Mouse (Mus musculus) telencephalon, adult 2 months (tissue): ENCODE measurements at regions not wholly inside any gene's neighbourhood (a gene's known extent, or its start where the extent isn't known, plus 50 kb on each side); places are given as distances from the start of the nearest gene placed in this dataset.

ENCODE experiments used
- DNase-seq: peaks from one replicate; pipeline ENCODE4 v3.0.0-alpha.2; 2011; ENCODE audit warnings: low read depth, low spot score

DNA sequence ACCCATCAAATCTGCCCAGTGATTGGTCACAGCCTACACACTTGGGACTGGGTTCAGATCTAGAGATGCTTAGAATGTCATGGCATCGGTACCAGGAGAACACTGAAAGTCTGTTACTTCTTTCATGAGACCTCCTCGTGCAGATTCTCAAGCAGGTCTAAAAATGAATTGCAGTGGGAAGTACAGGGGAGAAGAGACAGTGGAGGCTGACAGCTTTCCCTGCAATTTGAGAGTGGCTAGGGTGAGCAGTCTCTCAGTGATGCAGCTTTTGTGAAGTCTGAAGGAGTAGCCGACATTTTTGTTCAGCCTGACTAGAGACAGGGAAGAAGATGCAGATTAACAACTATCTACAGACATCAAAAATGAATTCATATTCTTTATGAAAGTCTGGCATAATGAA is 112.5 kb downstream of the Fam198b start:
- no peak for DNase-seq

DNA sequence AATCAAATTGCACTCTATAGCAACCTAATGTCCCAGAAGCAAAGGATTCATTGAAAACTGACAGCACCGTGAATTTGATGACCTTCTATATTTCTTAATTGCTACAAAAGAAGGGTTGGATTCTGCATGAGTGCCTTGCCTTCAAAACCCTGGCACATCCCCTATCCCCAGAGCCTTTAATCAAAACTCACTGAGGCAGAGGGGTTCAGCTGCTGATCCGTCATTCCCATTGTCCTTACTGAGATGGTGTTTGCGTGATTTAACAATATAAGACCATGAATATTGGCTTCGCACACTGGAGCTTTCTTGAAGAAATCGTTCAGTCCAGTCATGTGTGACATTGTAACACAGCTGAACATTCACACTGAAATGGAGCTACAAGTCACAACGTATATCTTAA is 118.0 kb downstream of the Fam198b start:
- no peak for DNase-seq

DNA sequence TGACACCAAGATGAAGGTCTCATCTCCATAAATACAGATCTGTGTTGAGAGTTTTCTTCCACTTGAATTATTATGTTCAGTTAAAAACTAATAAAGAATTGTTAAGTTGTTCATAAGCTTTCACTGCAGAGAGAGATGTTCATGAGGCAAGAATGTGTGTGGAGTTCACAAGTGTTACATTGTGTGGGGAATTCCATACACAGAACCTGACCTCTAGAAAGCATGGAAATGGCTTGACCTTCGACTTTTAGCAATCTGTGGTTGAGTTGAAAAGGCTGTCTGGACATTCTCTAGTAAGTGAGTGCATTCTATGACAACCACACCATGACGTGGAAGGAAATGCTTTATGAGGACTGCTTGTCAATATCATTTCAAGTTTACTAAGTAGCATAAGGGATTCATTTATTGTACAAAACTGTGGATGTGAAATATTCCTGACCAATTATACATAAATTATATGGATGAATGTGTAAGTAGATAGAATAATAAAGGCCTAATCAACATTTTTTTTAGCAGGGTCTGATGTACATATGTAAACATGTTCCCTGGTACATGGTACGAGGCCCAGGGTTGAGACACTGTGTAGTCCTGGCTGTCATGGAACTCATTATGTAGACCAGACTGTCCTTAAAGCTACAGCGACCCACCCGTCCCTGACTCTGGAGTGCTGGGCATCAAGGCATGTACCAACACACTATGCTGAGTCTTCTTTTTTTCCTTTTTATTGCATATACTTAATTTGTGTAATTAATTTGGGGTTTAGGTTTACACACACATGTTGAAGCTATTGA is 119.2 kb downstream of the Fam198b start:
- no peak for DNase-seq

DNA sequence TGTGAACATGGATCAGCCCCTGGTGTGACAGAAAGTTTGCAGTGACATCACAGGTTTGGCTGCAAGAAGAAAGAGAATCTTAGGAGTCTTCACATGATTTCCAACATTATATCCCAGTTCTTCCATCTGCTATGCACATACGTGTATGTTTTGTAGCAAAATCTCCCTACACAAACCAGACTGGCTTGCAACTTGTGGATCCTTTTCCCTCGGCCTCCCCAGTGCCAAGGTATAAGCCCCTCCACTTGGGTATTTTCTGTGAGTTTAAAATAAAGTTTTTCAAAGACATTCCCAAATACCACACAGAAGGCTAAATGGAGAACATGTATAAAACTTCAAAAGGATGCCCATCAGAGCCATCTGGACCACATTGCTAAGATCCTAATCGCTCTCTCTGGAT is 120.2 kb downstream of the Fam198b start:
- no peak for DNase-seq

DNA sequence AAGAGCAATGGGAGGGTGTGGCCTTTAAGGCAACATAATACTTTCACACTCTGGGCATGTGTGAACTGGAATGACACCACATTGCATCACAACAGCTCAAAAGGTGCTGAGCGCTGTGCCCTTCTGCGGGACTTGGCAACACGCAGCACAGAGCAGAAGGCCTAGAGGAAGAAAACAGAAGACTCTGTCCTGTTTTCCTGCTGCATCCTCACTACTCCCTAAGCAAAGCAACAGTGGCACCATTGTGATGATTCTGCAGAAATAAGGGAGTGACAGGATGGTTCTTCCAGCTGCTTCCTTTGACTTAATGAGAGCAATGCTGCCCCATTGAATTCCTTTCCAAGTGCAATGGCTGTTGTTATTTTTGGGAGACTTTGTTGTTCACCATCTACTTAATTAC is 120.6 kb downstream of the Fam198b start:
- DNase-seq = no peak

DNA sequence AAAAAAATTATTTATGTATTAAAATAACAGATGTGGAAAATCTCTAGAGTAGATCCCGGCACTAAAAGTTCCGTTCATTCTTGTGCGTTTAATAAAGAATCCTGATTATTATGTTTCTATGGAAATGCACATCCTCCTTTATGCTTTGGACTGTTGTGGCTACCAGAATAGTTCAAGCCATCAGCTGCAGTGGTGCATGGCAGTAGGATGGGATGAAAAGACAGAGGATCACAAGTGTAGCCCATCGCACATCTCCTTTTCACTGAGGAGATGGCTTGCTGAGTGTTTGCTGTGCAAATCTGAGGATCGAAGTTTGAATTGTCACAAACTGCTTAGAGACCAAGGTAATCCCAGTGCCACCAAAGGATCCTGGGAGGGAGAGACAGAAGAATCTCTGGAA is 121.0 kb downstream of the Fam198b start:
- DNase-seq = no peak

DNA sequence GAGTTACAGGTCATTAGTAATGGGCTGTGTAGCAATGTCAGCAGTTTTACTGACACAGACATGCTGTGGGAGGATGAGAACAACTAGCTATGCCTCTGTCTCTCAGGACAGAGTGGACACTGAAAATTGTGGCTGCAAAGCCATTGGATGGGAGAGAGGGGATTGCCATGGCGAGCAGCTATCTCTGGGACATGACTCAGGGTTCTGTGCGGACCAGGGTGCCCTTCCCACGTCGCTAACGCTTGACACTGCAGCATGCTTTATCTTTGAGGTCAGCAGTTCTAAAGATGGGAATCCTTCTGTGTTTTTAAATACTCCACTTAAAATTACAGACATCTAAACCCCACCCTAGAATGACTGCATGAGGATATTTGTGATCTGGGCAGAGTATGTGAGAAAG is 121.9 kb downstream of the Fam198b start:
- no peak for DNase-seq

DNA sequence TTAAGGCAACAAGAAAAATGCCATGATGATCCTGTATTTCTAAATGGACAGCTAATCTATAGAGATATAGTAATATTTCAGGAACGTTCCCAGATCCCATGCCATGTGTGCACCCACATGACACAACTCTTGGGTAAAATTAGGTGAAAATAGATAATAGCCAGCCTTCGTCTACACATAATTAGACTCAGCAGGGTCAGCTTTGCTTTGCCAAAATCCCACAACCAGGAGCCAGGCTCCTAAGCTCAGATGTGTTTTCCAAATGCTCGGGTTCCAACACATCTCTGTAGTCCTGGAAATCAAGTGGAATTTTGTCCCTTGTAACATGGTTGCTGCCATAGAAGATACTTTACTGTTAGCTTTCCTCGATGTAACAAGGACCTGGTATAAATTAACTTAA is 122.7 kb downstream of the Fam198b start:
- no peak for DNase-seq

DNA sequence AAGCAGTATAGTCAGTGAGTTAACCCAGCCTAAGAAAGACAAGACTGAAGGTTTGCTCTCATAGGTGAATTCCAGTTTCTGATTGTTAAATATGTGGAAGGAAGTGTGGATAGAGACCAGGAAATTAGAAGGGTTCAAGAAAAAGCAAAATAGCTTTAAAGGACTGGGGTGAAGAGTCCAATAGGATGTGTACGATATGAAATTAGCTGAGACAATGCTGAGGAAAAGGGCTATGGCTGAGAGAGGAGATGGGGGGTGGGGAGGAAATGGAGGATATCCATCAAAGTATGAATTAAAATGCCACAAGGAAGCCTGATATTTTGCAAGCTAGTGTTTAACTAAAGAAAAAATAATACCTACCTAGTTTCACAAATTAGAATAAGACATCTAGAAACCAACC is 124.9 kb downstream of the Fam198b start:
- no peak for DNase-seq

DNA sequence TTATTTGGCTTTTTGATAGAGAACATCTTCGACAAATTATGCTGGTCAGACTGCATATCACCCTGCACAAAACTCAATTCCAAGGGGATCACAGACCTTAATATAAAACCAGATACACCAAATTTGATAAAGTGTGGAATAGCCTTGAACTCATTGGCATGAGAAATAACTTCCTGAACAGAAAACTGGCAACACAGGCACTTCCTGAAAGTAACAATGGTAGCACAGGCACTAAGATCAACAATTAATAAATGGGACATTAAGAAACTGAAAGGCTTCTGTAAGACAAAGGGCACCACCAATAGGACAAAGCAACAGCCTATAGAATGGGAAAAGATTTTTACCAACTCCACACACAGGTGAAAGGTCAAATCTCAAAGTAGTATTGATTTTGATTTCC is 141.5 kb downstream of the Fam198b start:
- DNase-seq = no peak

DNA sequence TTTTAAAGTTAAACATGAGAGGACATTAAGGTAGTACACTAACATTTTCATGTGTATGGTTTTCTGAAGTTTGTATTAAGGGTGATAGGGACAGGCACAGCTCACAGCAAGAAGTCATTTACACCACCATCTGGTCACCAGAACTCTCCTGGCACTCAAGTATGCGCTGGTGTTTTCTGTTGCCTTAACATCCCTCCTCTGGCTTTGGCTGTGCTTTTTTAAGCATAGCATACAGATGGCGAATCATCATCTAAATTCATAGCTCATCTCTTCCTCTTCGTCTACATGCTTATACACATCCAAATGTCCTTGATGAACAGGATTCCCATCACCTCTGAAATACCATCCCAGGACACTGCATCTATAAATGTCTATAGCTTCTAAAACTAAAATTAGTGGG is 148.7 kb downstream of the Fam198b start:
- DNase-seq = peak; percentile 81

DNA sequence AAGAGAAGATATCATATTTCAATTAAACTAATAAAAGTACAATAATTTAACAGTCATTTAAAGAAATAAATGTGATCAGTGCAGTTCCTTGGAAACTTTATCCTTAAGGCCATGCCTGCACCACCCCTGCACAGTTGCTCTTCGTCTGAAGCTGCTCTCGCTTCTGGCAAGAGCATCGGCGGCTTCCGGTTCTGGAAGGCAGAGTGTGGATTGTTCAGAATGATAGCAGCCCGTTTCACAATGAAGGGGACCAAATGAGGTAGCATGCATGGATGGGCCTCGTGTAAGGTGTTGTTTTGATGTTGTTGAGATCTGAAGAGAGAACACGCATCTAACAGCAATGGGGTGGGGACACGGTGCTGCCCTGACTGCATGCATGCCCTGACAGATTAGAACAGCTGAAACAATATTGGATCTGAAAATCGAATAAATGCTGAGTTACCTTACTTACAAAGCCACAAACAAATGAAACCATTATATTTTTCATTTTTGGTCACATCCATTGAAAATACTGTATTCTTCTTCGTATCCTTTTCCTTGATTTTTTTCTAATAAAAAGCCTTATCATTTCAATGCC is 154.3 kb downstream of the Fam198b start:
- DNase-seq = no peak

DNA sequence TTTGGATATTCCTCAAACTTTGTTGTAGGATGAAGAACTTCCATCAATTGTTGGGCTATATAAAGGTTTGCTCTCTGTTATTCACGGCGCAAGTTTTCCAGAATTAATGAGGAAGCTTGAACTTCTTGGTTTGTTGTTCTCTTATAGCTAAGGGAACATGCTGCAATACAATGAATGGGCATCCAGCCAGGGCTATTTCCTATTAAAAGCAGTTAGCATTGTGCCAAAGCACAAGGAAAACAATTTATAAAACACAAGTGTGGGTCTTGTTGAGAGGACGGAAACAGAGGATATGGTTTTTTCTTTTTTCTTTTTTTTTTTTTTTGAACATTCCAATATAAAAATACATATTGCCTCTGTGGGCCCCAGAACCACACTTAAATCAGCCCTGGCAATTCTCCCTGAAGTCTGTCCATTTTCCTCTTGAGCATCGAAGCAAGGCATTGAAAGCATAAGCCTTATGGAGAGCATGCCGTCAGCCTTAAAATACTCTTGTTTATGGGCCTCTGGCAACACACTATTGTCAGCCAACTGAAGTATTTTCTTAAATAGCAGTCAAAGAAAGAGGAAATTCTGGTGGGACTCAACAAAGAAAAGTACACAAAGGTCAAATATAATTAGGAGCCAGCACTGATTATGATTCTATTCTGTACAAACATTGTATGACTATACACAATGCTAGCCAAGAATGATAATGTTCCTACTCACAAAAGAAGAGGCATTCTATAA is 158.6 kb downstream of the Fam198b start:
- no peak for DNase-seq

DNA sequence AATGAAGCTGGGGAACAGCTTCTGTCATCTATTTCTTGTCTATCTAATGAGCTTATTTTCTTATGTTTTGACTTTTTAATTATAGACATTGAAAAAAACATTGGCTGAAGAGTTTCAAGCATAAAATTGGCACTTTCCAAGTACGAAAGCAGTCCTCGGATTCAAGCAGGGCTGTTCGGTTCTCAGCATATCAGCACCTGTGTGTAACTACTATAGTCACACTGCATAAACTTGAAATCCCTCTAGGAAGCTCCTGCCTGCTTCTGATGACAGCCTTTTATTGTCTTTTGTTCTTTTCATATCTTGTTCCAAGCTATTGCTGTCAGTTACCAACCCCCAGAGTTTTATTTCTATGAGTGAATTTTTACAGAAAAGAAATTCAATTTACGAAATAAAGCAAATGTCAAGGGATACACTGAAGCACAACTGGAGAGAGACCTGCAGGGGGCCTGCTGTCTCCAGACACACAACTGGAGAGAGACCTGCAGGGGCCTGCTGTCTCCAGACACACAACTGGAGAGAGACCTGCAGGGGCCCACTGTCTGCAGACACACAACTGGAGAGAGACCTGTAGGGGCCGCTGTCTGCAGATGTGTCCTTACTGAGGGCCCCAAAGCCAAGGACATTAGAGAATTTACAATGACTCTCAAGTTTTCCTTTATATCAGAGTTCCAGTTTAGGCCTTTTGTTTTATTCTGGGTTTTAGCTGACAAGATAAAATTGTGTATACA is 165.3 kb downstream of the Fam198b start:
- DNase-seq = no peak

DNA sequence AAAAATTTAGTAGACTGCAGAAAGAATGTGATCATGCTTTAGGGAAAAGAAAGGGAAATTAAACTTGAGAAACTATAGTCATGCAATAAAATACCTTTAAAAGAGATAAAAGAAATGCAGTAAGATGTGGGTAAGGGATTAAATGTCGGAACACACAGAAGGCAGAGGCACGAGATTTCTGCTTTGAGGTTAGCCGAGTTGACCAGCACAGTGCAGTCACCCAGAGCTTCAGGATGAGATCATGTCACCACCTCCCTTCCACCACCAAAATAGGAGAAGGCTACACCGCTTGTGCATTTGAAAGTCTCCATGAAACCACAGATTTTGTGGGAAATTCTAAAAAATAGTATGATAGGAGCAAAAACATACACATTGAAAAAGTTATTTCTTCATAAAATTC is 166.6 kb downstream of the Fam198b start:
- DNase-seq = no peak

DNA sequence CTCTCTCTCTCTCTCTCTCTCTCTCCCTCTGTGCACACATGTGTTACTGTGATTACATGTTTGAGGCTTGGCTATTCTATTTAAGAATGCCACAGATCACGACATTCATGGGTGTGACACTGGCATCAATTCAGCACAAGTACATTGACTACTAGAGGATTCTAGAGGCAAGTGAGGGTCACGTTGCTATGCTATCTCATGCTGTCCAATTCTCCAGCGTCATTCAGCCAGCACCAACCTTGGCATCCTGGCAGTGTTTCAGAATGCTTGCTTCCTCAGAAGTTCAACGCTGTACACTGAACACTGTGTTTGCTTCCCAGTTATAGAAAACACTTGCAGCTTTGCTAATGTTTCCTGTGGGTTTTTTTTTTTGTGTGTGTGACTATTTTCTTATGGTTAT is 167.6 kb downstream of the Fam198b start:
- no peak for DNase-seq

DNA sequence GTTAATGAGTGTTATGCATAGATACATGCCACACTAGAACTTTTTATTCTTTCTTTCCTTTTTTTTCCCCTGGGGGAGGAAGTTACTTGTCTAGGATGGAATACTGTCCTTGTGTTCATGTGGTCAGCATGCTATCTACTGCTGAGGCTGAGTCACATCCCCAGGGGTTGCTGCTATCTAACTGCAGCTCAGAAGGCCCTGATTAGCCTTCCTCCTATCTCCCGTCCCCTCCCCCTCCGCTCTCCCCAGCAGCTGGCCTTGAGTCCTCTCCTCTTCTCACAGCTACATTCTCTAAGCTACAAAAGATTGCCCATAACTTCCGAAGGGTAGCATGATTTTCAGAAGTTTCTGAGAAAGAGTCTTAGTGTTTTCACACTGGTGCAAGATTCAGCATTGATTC is 168.5 kb downstream of the Fam198b start:
- DNase-seq = no peak

DNA sequence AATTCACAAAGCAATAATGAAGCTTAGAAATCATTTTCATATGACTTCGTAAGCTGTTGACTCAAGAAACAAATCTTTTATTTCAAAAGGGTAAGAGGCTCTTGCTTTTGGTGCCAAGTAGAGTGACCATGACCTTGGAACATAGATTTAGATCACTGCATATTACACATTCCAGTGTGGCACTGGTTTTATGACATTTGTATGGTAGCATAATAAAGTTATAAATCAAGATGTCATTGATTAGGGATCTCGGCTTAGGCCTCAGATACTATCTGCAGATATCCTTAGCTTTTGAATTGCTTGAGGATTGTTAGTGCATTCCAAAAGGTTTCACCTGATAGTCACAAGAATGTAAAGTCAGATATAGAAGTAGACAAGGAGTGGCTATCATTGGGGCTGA is 169.1 kb downstream of the Fam198b start:
- no peak for DNase-seq

DNA sequence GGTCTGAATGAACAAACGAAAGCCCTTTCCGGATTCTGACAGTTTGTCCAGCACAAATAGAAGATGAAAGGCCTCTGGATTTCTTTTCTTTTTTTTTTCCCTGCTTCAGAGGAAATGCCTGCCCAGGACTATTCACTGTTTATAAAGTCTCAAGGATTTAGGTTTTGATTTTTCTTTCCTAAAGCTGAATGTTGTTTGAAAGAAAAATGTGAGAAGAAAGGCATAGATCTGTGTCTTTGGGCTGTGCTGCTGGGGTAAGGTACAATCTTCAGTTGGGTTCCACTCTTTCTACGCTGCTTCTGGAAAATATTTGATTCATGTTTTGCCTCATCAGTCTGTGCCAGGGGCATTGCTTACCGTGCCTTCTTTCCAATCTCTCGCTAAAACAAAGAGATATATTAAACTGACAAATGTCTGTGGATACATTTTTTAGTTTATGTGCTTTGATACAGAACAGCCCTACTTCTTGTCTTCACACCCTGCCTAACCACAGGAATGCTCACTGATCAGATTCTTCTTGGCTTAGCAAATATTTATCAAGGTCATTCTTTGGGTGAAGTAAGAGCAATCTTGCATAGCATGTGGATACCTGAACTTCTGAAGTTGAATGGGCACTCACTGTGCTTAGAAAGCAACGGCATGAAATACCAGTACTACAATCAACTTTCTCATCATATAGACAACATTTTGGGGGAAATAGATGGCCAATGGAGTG is 172.5 kb downstream of the Fam198b start:
- no peak for DNase-seq

DNA sequence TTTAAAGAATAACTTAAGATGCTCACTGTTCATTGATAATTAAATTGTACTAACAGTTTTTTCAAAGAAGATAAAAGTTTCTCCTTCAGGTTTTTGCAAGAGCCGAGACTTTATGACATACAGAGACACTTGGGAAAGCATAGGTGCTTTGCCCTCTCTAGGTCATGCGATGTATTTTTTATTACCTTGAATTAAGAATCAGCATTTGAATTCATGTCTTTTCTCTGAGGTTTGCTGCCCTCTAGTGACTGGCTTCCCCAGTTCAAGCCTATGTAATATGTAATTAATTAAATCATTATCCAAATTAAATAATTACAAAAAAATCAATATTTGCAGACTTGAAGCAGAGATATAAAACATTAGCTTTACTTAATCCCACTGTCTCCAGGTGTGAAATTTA is 174.4 kb downstream of the Fam198b start:
- DNase-seq = no peak

DNA sequence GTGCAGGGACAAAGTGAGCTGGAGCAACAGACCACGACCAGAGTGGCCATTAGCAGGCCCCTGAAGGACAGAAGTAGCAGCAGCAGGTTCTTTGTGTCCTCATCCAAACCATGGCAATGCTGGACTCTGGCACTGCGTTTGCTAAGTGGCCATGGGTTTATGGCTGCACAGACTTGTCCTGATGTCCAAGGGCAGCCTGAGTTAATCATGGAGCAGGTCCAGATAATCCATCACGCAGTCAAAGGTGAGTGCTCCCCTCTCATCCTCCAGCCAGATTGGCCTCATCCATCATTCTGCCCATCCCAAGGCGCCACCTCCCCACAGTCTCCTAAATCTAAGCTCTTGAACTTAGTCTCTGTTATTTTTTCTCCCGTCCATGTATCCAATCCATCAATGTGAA is 186.4 kb downstream of the Fam198b start:
- DNase-seq = no peak
